Mouse (Mus musculus) layer of hippocampus, adult 2 months (tissue): Measurements from ENCODE around the gene Snx7. TPM values are rescaled to one million over a fixed set of nuclear protein-coding genes. Genes with fewer than 3 reads are reported as not detected.

Experiments
- DNase-seq, 2 experiments: peaks; one replicate each; pipeline ENCODE4 v3.0.0; 2022; ENCODE audit warnings: low spot score in 2 of 2
- H3K27ac ChIP-seq: fragments of 200-600 bp; 2 replicates; pipeline ENCODE4 v1.8.1; 2022
- H3K4me3 ChIP-seq: fragments of 200-600 bp; 2 replicates; pipeline ENCODE4 v1.8.1; 2022; ENCODE audit warnings: mild to moderate bottlenecking
- CTCF ChIP-seq: fragments of 200-600 bp; conservative IDR thresholded peaks from 2 replicates; pipeline ENCODE4 v1.8.1; 2022; ENCODE audit warnings: antibody characterized with exemption, mild to moderate bottlenecking, moderate library complexity
- long read RNA-seq, 2 experiments: library from polyadenylated mRNA; stranded (forward); transcript quantifications; one replicate each; pipeline ENCODE4 v2.0.0; 2021; ENCODE audit warnings: borderline mapping rate in 2 of 2
- total RNA-seq, 2 experiments: library from RNA; stranded (reverse); gene quantifications; 2 replicates each; pipeline ENCODE4 v1.2.3; 2021

Snx7 gene
- total RNA-seq = 10 to 100 TPM; 16.5 to 16.7 TPM
- long read RNA-seq, experiment 1, transcript Snx7-201 (9 exons, 2,021 nt) = major isoform, 11 of 12 reads
- long read RNA-seq, experiment 1, partial matches to known transcripts = 0 of 12 reads
- long read RNA-seq, experiment 1, other reads (novel, unspliced or antisense) = 0 of 12 reads
- long read RNA-seq, experiment 2, transcript Snx7-201 (9 exons, 2,021 nt) = major isoform, 11 of 11 reads
- long read RNA-seq, experiment 2, partial matches to known transcripts = 0 of 11 reads
- long read RNA-seq, experiment 2, other reads (novel, unspliced or antisense) = 0 of 11 reads

GRCm38 (mm10) chr3:117868637-117869323 lies at the start of gene Snx7:
Snx7 (minus strand) TSS chr3:117868936.
- H3K27ac ChIP-seq = peak within 1 kb of the TSS; percentile 85
- peak within 1 kb of the TSS; percentile 80 for H3K4me3 ChIP-seq
- TF ChIP-seq CTCF = peak; percentile 46
- DNase-seq = peak; percentile 83 to 85

GRCm38 (mm10) chr3:117915420-117915819 lies 46.7 kb upstream of the Snx7 start:
- Histone ChIP-seq H3K4me3 (no peak overlapping the region), H3K27ac (no peak overlapping the region)
- DNase-seq = no peak
- no peak for TF ChIP-seq CTCF

- TF ChIP-seq CTCF = no peak
- Histone ChIP-seq H3K27ac (no peak overlapping the region), H3K4me3 (no peak overlapping the region)
- DNase-seq = no peak
Measured at GRCm38 (mm10) chr3:117893736-117894135, 25.0 kb upstream of the Snx7 start.

GRCm38 (mm10) chr3:117875450-117875849 lies 6.7 kb upstream of the Snx7 start:
- TF ChIP-seq CTCF = no peak
- no peak for DNase-seq
- Histone ChIP-seq H3K27ac (no peak overlapping the region), H3K4me3 (no peak overlapping the region)

GRCm38 (mm10) chr3:117873209-117873863 lies 4.6 kb upstream of the Snx7 start:
- TF ChIP-seq CTCF = no peak
- H3K4me3 ChIP-seq = no peak overlapping the region
- DNase-seq = no peak
- no peak overlapping the region for H3K27ac ChIP-seq

- TF ChIP-seq CTCF = no peak
- no peak for DNase-seq
- Histone ChIP-seq H3K4me3 (peak overlapping the region; percentile 80), H3K27ac (peak overlapping the region; percentile 85)
Measured at GRCm38 (mm10) chr3:117869324-117869715, 584 bp upstream of the Snx7 start.

- peak overlapping the region; percentile 85; the same call in 1 of the 2 replicates for H3K27ac ChIP-seq
- no peak for DNase-seq
- peak overlapping the region; percentile 80 for H3K4me3 ChIP-seq
- TF ChIP-seq CTCF = no peak
Measured at GRCm38 (mm10) chr3:117868091-117868490, 645 bp downstream of the Snx7 start.

GRCm38 (mm10) chr3:117866696-117867407 lies 1.9 kb downstream of the Snx7 start:
- TF ChIP-seq CTCF = no peak
- H3K4me3 ChIP-seq = peak overlapping the region; percentile 80
- no peak overlapping the region for H3K27ac ChIP-seq
- no peak for DNase-seq

- DNase-seq = no peak
- H3K27ac ChIP-seq = no peak overlapping the region
- no peak for TF ChIP-seq CTCF
- no peak overlapping the region for H3K4me3 ChIP-seq
Measured at GRCm38 (mm10) chr3:117865621-117866020, 3.1 kb downstream of the Snx7 start.

GRCm38 (mm10) chr3:117862951-117863350 lies 5.8 kb downstream of the Snx7 start:
- no peak for TF ChIP-seq CTCF
- Histone ChIP-seq H3K27ac (no peak overlapping the region), H3K4me3 (no peak overlapping the region)
- no peak for DNase-seq

GRCm38 (mm10) chr3:117861977-117862434 lies 6.7 kb downstream of the Snx7 start:
- no peak for DNase-seq
- H3K4me3 ChIP-seq = no peak overlapping the region
- H3K27ac ChIP-seq = no peak overlapping the region
- no peak for TF ChIP-seq CTCF

GRCm38 (mm10) chr3:117858996-117859395 lies 9.7 kb downstream of the Snx7 start:
- Histone ChIP-seq H3K4me3 (no peak overlapping the region), H3K27ac (no peak overlapping the region)
- no peak for TF ChIP-seq CTCF
- no peak for DNase-seq

GRCm38 (mm10) chr3:117853729-117854128 lies 15.0 kb downstream of the Snx7 start:
- TF ChIP-seq CTCF = no peak
- peak in 1 of 2 experiments; percentile 30 for DNase-seq
- Histone ChIP-seq H3K4me3 (no peak overlapping the region), H3K27ac (peak overlapping the region; percentile 39)
